Mouse (Mus musculus) brain, embryonic 14.5 days (tissue): ENCODE results near the gene Wfs1.

Source experiments
- CTCF ChIP-seq: fragments of 200-500 bp; IDR thresholded peaks from 2 replicates; pipeline ENCODE4 v1.5.1; 2012; ENCODE audit warnings: inconsistent platforms, mild to moderate bottlenecking, moderate library complexity, borderline replicate concordance; ENCODE audit not compliant: insufficient read depth, insufficient read length; ENCODE audit errors: extremely low read depth
- POLR2A ChIP-seq: fragments of 200-500 bp; IDR thresholded peaks from 2 replicates; pipeline ENCODE4 v1.6.1; 2012; ENCODE audit warnings: mild to moderate bottlenecking, inconsistent platforms, borderline replicate concordance; ENCODE audit not compliant: poor library complexity, insufficient read depth, insufficient read length, severe bottlenecking; ENCODE audit errors: extremely low read depth

DNA sequence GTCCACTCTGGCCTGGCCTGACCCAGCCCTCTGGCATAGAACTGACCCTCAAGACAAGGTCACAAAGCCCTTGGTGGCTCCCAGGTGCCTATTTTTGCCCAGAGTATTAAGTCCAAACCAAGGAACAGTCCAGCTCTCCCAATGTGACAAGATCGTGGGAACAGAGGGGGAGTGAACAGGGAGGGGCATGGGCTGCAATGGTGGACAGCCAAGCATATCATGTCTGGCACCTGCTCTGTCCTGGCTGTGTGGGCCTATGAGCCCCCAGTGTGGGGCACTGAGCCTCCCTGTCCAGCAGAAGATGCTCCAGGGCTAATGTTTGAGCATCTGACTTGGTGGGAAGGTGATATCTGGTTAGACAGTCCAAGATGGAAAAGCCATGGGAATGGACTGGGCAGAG is 2.4 kb downstream of the Wfs1 start:
- TF ChIP-seq CTCF = no peak
- no peak for TF ChIP-seq POLR2A
